Mouse (Mus musculus) testis, adult 2 months (tissue): ENCODE measurements around the gene Dnaja1. TPM values are rescaled to one million over a fixed set of nuclear protein-coding genes. Genes with fewer than 3 reads are reported as not detected.
A peak's percentile ranks its signal among the peaks of the same experiment; 100 is the strongest.

Source experiments
- H3K27ac ChIP-seq: fragments of 200-500 bp; 2 replicates; pipeline ENCODE4 v1.5.1; 2012; ENCODE audit warnings: low read depth, low read length; ENCODE audit not compliant: control insufficient read depth, insufficient read depth
- H3K27me3 ChIP-seq: fragments of 200-500 bp; 2 replicates; pipeline ENCODE4 v1.6.1; 2012; ENCODE audit warnings: mild to moderate bottlenecking, low read length, moderate library complexity; ENCODE audit not compliant: control insufficient read depth, insufficient read depth
- H3K36me3 ChIP-seq: fragments of 200-500 bp; 2 replicates; pipeline ENCODE4 v1.6.1; 2012; ENCODE audit warnings: mild to moderate bottlenecking, low read length; ENCODE audit not compliant: control insufficient read depth, insufficient read depth
- H3K4me1 ChIP-seq: fragments of 200-500 bp; 2 replicates; pipeline ENCODE4 v1.6.1; 2012; ENCODE audit warnings: low read length; ENCODE audit not compliant: control insufficient read depth, insufficient read depth
- H3K4me3 ChIP-seq: fragments of 200-500 bp; 2 replicates; pipeline ENCODE4 v1.5.1; 2012; ENCODE audit warnings: low read depth, mild to moderate bottlenecking, low read length, moderate library complexity, mixed read lengths; ENCODE audit not compliant: control insufficient read depth
- CTCF ChIP-seq: fragments of 200-500 bp; IDR thresholded peaks from 2 replicates; pipeline ENCODE4 v1.5.1; 2012; ENCODE audit warnings: low read depth, mild to moderate bottlenecking, inconsistent platforms, low read length, moderate library complexity; ENCODE audit not compliant: control insufficient read depth, insufficient read depth, insufficient replicate concordance
- POLR2A ChIP-seq: fragments of 200-500 bp; IDR thresholded peaks from 2 replicates; pipeline ENCODE4 v1.6.1; 2012; ENCODE audit warnings: low read depth, mild to moderate bottlenecking, inconsistent platforms, low read length, moderate library complexity; ENCODE audit not compliant: control insufficient read depth
- polyA plus RNA-seq: library from polyadenylated mRNA; depleted of rRNA; stranded (reverse); fragments of >200 nt; gene quantifications from 2 replicates; pipeline ENCODE4 v1.2.3, GENCODE M21; 2012; rRNA removed

The Dnaja1 gene
- polyA plus RNA-seq: 16.7 and 22.3 TPM in 2 replicates

GRCm38 (mm10) chr4:40722011-40722666 is at the start of gene Dnaja1:
Dnaja1 (plus strand) TSS chr4:40722150.
- Histone ChIP-seq H3K27me3 (no peaks in the 10 kb centered on the region), H3K4me3 (peak within 1 kb of the TSS; percentile 91), H3K4me1 (peaks cover 2% of the 10 kb centered on the region; the same call in 1 of the 2 replicates), H3K27ac (peak within 1 kb of the TSS; percentile 95), H3K36me3 (peaks cover 1% of the 10 kb centered on the region; the same call in 1 of the 2 replicates)
- TF ChIP-seq POLR2A (peak; percentile 90), CTCF (0 out of 2 replicates have a peak, but pooled peaks have one; percentile 2)

DNA sequence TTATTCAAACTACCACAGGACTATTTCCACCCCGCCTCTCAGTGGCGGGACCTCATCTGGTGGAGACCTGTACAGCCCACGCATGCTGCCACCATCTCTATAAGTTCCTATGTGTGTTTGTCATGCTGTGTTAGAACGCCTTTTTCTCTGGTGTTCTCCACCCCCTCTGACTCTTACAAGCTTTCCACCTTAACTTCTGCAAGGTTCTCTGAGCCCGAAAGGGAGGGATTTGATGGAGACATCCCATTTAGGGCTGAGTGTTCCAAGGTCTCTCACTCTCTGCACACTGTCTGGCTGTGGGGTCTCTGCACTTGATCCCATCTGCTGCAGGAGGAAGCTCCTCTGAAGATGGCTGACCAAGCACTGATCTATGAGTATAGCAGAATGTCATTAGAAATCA is 48.4 kb upstream of the Dnaja1 start:
- H3K4me1 ChIP-seq: peaks cover 11% of the 10 kb centered on the region
- no peak for TF ChIP-seq CTCF
- no peak for TF ChIP-seq POLR2A
- no peak overlapping the region for H3K27ac ChIP-seq
- H3K27me3 ChIP-seq: no peaks in the 10 kb centered on the region
- no peak overlapping the region for H3K4me3 ChIP-seq
- no peaks in the 10 kb centered on the region for H3K36me3 ChIP-seq

- Histone ChIP-seq H3K36me3 (no peaks in the 10 kb centered on the region), H3K27ac (no peak overlapping the region), H3K27me3 (no peaks in the 10 kb centered on the region), H3K4me1 (peaks cover 11% of the 10 kb centered on the region), H3K4me3 (no peak overlapping the region)
- no peak for TF ChIP-seq CTCF
- no peak for TF ChIP-seq POLR2A
Observed at GRCm38 (mm10) chr4:40676338-40676737, 45.6 kb upstream of the Dnaja1 start.

- Histone ChIP-seq H3K4me1 (peaks cover 11% of the 10 kb centered on the region), H3K27me3 (no peaks in the 10 kb centered on the region), H3K4me3 (no peak overlapping the region), H3K27ac (no peak overlapping the region), H3K36me3 (no peaks in the 10 kb centered on the region)
- TF ChIP-seq POLR2A: no peak
- peak; percentile 17; the same call in 1 of the 2 replicates for TF ChIP-seq CTCF
Observed at GRCm38 (mm10) chr4:40677132-40677531, 44.8 kb upstream of the Dnaja1 start.

DNA sequence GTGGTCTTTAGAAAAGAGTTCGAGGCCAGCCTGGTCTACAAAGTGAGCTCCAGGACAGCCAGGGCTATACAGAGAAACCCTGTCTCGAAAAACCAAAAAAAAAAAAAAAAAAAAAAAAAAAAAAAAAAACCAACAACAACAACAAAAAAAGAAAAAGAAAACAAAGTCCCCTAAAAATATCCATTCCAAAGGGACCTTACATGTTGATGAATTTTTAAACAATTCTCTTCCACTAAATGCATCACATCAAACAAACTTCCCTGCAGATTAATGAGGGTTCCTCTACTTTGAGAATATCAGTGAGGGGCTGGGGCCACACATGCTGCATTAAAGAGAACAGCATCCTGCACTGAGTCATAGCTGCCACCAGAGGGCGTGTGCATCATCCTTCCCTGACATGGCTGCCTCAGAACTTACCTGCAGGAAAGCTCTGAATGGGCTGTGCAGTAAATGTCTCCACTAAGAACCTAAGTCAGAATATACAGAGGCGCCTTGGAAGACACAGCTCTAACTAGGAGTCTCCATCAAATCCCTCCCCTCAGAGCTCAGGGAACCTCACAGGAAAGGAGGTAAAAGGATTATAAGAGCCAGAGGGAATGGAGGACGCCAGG is 41.6 kb upstream of the Dnaja1 start:
- Histone ChIP-seq H3K36me3 (no peaks in the 10 kb centered on the region), H3K4me3 (no peak overlapping the region), H3K4me1 (peaks cover 11% of the 10 kb centered on the region), H3K27me3 (no peaks in the 10 kb centered on the region), H3K27ac (no peak overlapping the region)
- TF ChIP-seq CTCF (peak; percentile 86; the same call in 1 of the 2 replicates), POLR2A (no peak)

- Histone ChIP-seq H3K4me1 (peaks cover 4% of the 10 kb centered on the region), H3K27ac (no peak overlapping the region), H3K27me3 (no peaks in the 10 kb centered on the region), H3K36me3 (no peaks in the 10 kb centered on the region), H3K4me3 (no peak overlapping the region)
- no peak for TF ChIP-seq POLR2A
- no peak for TF ChIP-seq CTCF
Observed at GRCm38 (mm10) chr4:40681908-40682307, 40.0 kb upstream of the Dnaja1 start.

GRCm38 (mm10) chr4:40682359-40682758 is 39.6 kb upstream of the Dnaja1 start:
- H3K27me3 ChIP-seq: no peaks in the 10 kb centered on the region
- H3K36me3 ChIP-seq: no peaks in the 10 kb centered on the region
- no peak overlapping the region for H3K27ac ChIP-seq
- TF ChIP-seq CTCF (no peak), POLR2A (no peak)
- H3K4me1 ChIP-seq: no peaks in the 10 kb centered on the region
- no peak overlapping the region for H3K4me3 ChIP-seq
